9 mouse cellular contexts compared by ENCODE assay signal in genomic region chr11:16967806-16968205, GRCm38 (mm10). TPM values are rescaled to one million over a fixed set of nuclear protein-coding genes. Genes with fewer than 3 reads are reported as not detected.
DNase-seq lines count a peak whose midpoint lies in the region; ATAC-seq and TF ChIP-seq lines count a peak whose summit lies in the region.
"Had no signal": no experiment of that assay in that cellular context is flagged by ENCODE, and none has a peak within 500 bp of the region (broad histone marks: within the 10 kb centered on the region; RNA-seq: fewer than 3 reads in every experiment).

No protein-coding gene starts in this region.

- H3K9me3 ChIP-seq in forebrain, embryonic 16.5 days (ENCODE audit: control insufficient read depth, low read length): no peaks in the 10 kb centered on the region
- H3K9me3 ChIP-seq: megakaryocyte, embryonic 14.5 days had no signal

- H3K27ac ChIP-seq in heart, adult 2 months: no peak overlapping the region
- H3K27ac ChIP-seq in forebrain, embryonic 16.5 days (ENCODE audit: low read length): no peak overlapping the region

- peak; percentile 65 for TF ChIP-seq CTCF in heart, adult 2 months (IDR thresholded peaks at IDR 0.05)

- H3K27me3 ChIP-seq in heart, adult 2 months (ENCODE audit: control insufficient read depth, insufficient read depth, low read length): no peaks in the 10 kb centered on the region
- no peaks in the 10 kb centered on the region for H3K27me3 ChIP-seq in forebrain, embryonic 16.5 days (replicated peaks; ENCODE audit: control insufficient read depth, insufficient read depth, low read length)
- H3K27me3 ChIP-seq: megakaryocyte, embryonic 14.5 days had no signal

- intact Hi-C loops in heart, adult 2 months (cut with DNase I): no loop called here

- 0 out of 2 replicates have a peak, but pooled peaks have one; percentile 63 for ATAC-seq in forebrain, embryonic 16.5 days
- peak; percentile 92 for ATAC-seq in megakaryocyte, adult 5-6 weeks (ENCODE audit: poor library complexity, severe bottlenecking)

- H3K4me2 ChIP-seq in forebrain, embryonic 16.5 days (ENCODE audit: low read length): no peak overlapping the region

- H3K79me2 ChIP-seq in heart, adult 2 months (replicated peaks; ENCODE audit: control insufficient read depth, insufficient read depth, low read length): no peaks in the 10 kb centered on the region

- no peaks in the 10 kb centered on the region for H3K36me3 ChIP-seq in heart, adult 2 months (ENCODE audit: control insufficient read depth, insufficient read depth, low read length)
- H3K36me3 ChIP-seq in forebrain, embryonic 16.5 days (ENCODE audit: control insufficient read depth, insufficient read depth): no peaks in the 10 kb centered on the region

- peak in 1 of 2 experiments; percentile 23 for DNase-seq in heart, adult 2 months
- DNase-seq in heart, adult 11 months: no peak
- DNase-seq in spleen, postnatal 36 days (ENCODE audit: low spot score in 2 of 2): peak; percentile 46 to 66
- DNase-seq in spleen, adult 12 weeks (ENCODE audit: low spot score): no peak
- no peak for DNase-seq in thymus, adult 18-20 months
- no peak for DNase-seq in c-Kit-positive CD71-positive TER-119-positive erythroid progenitor cells, embryonic 14.5 days (ENCODE audit: low spot score)

- WGBS in heart, adult 2 months: 13% methylated on average over 2 of the region's 2 CpGs
- WGBS in forebrain, embryonic 16.5 days: 55% methylated on average over 2 of the region's 2 CpGs

- TF ChIP-seq EP300 in heart, adult 2 months (IDR thresholded peaks at IDR 0.05; ENCODE audit: insufficient read depth, low read depth, low read length): no peak

- no peaks in the 10 kb centered on the region for H3K4me1 ChIP-seq in heart, adult 2 months (ENCODE audit: control insufficient read depth, insufficient read depth, low read length)
- H3K4me1 ChIP-seq in forebrain, embryonic 16.5 days (replicated peaks; ENCODE audit: control insufficient read depth, insufficient read depth, low read length): no peaks in the 10 kb centered on the region

- no peak overlapping the region for H3K9ac ChIP-seq in heart, adult 2 months (ENCODE audit: low read depth, low read length)
- H3K9ac ChIP-seq in forebrain, embryonic 16.5 days (replicated peaks; ENCODE audit: low read depth, low read length): no peak overlapping the region

- TF ChIP-seq POLR2A in heart, adult 2 months (IDR thresholded peaks at IDR 0.05; ENCODE audit: insufficient read depth, low read depth, low read length): no peak

- H3K4me3 ChIP-seq in heart, adult 2 months: no peak overlapping the region
- no peak overlapping the region for H3K4me3 ChIP-seq in forebrain, embryonic 16.5 days (replicated peaks; ENCODE audit: low read length)
- H3K4me3 ChIP-seq: megakaryocyte, embryonic 14.5 days had no signal

RNA-seq across cellular contexts. Expression of gene Fbxo48, which starts 16.6 kb away (rescaled TPM):
- under 1 TPM; 0.30 to 0.37 TPM for total RNA-seq in heart, adult 2 months (2021)
- polyA plus RNA-seq in heart, adult 2 months (2012; rRNA removed): 0.06 and 0.18 TPM in 2 replicates
- 0.91 and 1.1 TPM in 2 replicates for polyA plus RNA-seq in forebrain, embryonic 16.5 days (2015; fragmentation: Nextera tagmentation; extraction: Ambion mirVana)
- 10.6 and 11.4 TPM in 2 replicates for total RNA-seq in megakaryocyte, adult 5-6 weeks (2015)
- 11.3 and 12.2 TPM in 2 replicates for total RNA-seq in megakaryocyte, adult 5-6 weeks (2017)

Comparison
In these comparisons a context has a peak if more than half of its experiments do, and no peak if none do; other contexts are left out.
1. DNase-seq: peak in spleen, postnatal 36 days (2 of 2); none in heart, adult 11 months (single experiment), spleen, adult 12 weeks (single experiment), thymus, adult 18-20 months (0 of 2) and c-Kit-positive CD71-positive TER-119-positive erythroid progenitor cells, embryonic 14.5 days (single experiment).
2. RNA of gene Fbxo48, which starts 16.6 kb away (total RNA-seq): 10.6 to 12.2 TPM in megakaryocyte, adult 5-6 weeks; 0.30 to 0.37 TPM in heart, adult 2 months; every median in the first group is over 4 times any median in the second.